Mouse (Mus musculus): ENCODE results near the gene Ccnc.

GRCm38 (mm10) chr4:21685595-21686091 is 41.9 kb upstream of the Ccnc start, which contains the start of gene Prdm13:
- TF ChIP-seq MYOG (IDR thresholded peaks at IDR 0.05; ENCODE audit: control insufficient read depth in 1 of 3, insufficient read depth in 1 of 3, insufficient read length in 2 of 3, low read depth in 2 of 3) (no peak), E2F4 (IDR thresholded peaks at IDR 0.05; ENCODE audit: insufficient read depth) (no peak), CEBPB (IDR thresholded peaks at IDR 0.05; ENCODE audit: insufficient read depth, poor library complexity, severe bottlenecking) (no peak), POLR2A (IDR thresholded peaks at IDR 0.05; ENCODE audit: insufficient read length, low read depth) (no peak)
